In the genomic region with DNA sequence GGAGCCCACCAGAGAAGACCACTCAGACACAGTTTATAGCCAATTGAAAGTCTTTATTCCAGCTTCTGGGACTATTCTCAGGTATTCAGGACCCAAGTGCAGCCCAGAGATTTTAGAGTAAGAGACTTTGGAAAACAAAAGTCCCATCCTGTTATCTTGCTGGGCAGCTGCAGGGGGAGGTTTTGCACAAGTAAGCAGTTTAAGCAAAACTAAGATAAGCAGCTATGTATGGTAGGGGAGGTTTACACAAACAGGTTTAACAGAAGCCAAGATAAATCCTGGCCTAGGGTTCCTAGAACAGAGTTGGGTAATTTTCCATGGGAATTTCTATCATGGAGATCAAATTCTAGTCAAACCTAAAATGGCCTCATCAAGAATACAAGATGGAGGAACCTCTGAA, we compare ENCODE assay signal across 13 mouse cellular contexts.
"Had no signal": no experiment of that assay in that cellular context is flagged by ENCODE, and none has a peak within 500 bp of the region (broad histone marks: within the 10 kb centered on the region; RNA-seq: fewer than 3 reads in every experiment).

No protein-coding gene starts in this region.

- H3K9me3 ChIP-seq: midbrain, embryonic 13.5 days; midbrain, embryonic 15.5 days; neural tube, embryonic 12.5 days had no signal

- H3K9ac ChIP-seq: liver, embryonic 14.5 days; lung, embryonic 14.5 days; midbrain, embryonic 13.5 days; midbrain, embryonic 15.5 days; neural tube, embryonic 12.5 days had no signal

- ATAC-seq: midbrain, embryonic 13.5 days; midbrain, embryonic 15.5 days had no signal

- H3K4me3 ChIP-seq: midbrain, embryonic 13.5 days; midbrain, embryonic 15.5 days; neural tube, embryonic 12.5 days had no signal

- H3K27me3 ChIP-seq: neural tube, embryonic 12.5 days had no signal

- H3K4me1 ChIP-seq: midbrain, embryonic 13.5 days; midbrain, embryonic 15.5 days; neural tube, embryonic 12.5 days had no signal

- DNase-seq: lung, adult 18-20 months; lung, embryonic 14.5 days; lung, postnatal 10 days; right cerebral cortex, postnatal 14 days; thymus, adult 18-20 months; thymus, postnatal 14 days; thymus, postnatal 36 days had no signal

- H3K4me2 ChIP-seq: lung, embryonic 14.5 days; midbrain, embryonic 11.5 days; midbrain, embryonic 13.5 days; midbrain, embryonic 15.5 days; neural tube, embryonic 12.5 days had no signal

- H3K27ac ChIP-seq: liver, embryonic 14.5 days; macrophage; midbrain, embryonic 13.5 days; midbrain, embryonic 15.5 days; neural tube, embryonic 12.5 days had no signal
